Mouse (Mus musculus): Measurements from ENCODE around the gene Hnrnpul1. TPM values are rescaled to one million over a fixed set of nuclear protein-coding genes. Genes with fewer than 3 reads are reported as not detected.
A peak's percentile ranks its signal among the peaks of the same experiment; 100 is the strongest.

Gene Hnrnpul1
- polyA plus RNA-seq, 1 experiment from 2014 or later = 83.8 TPM

DNA sequence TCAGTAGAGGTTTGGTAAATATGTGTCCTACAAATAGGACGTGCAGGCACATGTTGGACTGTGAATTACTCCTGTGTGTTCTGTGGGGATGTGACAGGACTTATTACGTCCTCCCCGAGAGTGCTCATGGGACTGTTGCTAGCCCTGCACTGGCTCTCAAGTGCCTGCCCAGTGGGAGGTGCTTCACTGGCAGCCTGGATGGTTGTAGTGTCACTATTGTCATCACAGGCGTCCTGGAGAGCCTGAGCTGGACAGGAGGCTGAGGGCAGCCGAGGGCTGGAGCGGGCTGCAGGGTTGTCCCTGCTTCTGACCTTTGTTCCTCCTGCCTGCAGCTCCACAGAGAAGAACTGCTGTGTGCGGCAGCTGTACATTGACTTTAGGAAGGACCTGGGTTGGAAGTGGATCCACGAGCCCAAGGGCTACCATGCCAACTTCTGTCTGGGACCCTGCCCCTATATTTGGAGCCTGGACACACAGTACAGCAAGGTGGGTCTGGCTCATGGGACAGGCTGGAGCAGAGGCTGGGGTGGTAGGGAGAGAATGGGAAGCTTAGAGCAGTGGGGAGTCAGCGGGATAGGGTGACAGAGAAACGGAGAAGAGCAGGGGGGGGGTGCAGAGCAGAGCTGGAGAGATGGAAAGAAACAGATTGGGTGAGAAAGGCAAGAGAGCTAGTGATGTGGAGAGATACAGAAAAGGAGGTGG is 50.6 kb downstream of the Hnrnpul1 start:
- ATAC-seq (replicated peaks; ENCODE audit: low FRiP score) (peak; percentile 45; the same call in 1 of the 2 replicates), DNase-seq (ENCODE audit: low spot score) (no peak)
- WGBS = 17% methylated on average over 10 of the region's 10 CpGs
- no peak overlapping the region for H3K27ac ChIP-seq (ENCODE audit: low read depth, low read length)
- peaks cover 3% of the 10 kb centered on the region; the same call in 1 of the 2 replicates for H3K9me3 ChIP-seq (ENCODE audit: control insufficient read depth, low read length)
- H3K4me1 ChIP-seq (replicated peaks; ENCODE audit: control insufficient read depth, insufficient read depth, low read length) = no peaks in the 10 kb centered on the region
- H3K4me3 ChIP-seq (ENCODE audit: low read depth, low read length) = no peak overlapping the region
- no peaks in the 10 kb centered on the region; the same call in 1 of the 2 replicates for H3K27me3 ChIP-seq (ENCODE audit: control insufficient read depth, insufficient read depth, low read length)
- H3K9ac ChIP-seq (ENCODE audit: low read length) = no peak overlapping the region
- no peaks in the 10 kb centered on the region for H3K36me3 ChIP-seq (ENCODE audit: control insufficient read depth, insufficient read depth, low read length)
- no peak overlapping the region for H3K4me2 ChIP-seq (ENCODE audit: low read depth, low read length, severe bottlenecking)

DNA sequence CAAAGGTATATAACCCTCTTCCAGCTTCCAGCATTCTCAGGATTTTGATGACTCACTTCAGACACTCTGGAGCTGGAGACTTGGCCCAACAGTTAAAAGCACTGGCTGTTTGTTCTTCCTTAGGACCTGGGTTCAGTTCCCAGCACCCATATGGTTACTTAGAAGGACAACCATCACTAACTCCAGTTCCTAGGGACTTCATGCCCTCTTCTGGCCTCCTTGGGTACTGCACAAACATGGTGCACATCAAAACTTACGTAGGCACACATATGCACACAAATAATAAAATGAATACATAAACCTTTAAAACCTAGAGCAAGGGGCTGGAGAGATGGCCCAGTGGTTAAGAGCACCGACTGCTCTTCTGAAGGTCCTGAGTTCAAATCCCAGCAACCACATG is 52.2 kb downstream of the Hnrnpul1 start:
- no peaks in the 10 kb centered on the region for H3K36me3 ChIP-seq (ENCODE audit: control insufficient read depth, insufficient read depth, low read length)
- ATAC-seq (replicated peaks; ENCODE audit: low FRiP score) = no peak

DNA sequence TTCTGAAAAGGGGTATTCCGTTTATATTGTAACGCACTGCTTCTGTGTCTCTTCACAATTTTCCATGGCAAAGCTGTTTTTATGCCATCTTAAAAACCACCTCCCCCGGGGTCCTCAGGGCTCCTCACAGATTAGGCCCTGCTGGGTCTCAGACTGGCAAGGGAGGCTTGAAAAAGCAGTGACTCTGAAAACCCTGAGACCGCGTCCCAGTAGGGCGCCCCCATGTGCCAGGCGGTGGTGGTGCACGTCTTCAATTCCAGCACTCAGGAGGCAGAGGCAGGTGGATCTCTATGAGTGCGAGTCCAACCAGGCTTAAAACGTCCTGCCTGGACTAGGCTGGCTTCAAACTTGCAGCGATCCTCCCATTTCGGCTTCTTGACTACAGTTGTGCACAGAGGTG is 53.8 kb downstream of the Hnrnpul1 start:
- WGBS = 78% methylated on average over 12 of the region's 12 CpGs
- no peak overlapping the region for H3K9ac ChIP-seq (ENCODE audit: low read length)
- peaks cover 3% of the 10 kb centered on the region; the same call in 1 of the 2 replicates for H3K9me3 ChIP-seq (ENCODE audit: control insufficient read depth, low read length)
- no peak overlapping the region for H3K27ac ChIP-seq (ENCODE audit: low read depth, low read length)
- H3K36me3 ChIP-seq (ENCODE audit: control insufficient read depth, insufficient read depth, low read length) = no peaks in the 10 kb centered on the region
- DNase-seq (ENCODE audit: low spot score) (no peak), ATAC-seq (replicated peaks; ENCODE audit: low FRiP score) (no peak)
- H3K4me3 ChIP-seq (ENCODE audit: low read depth, low read length) = no peak overlapping the region
- no peaks in the 10 kb centered on the region for H3K4me1 ChIP-seq (replicated peaks; ENCODE audit: control insufficient read depth, insufficient read depth, low read length)
- H3K27me3 ChIP-seq (ENCODE audit: control insufficient read depth, insufficient read depth, low read length) = no peaks in the 10 kb centered on the region; the same call in 1 of the 2 replicates
- H3K4me2 ChIP-seq (ENCODE audit: low read depth, low read length, severe bottlenecking) = no peak overlapping the region

More for the DNA sequence above, 52.2 kb downstream of the Hnrnpul1 start:
- Histone ChIP-seq H3K4me2 (ENCODE audit: low read depth, low read length, severe bottlenecking) (no peak overlapping the region), H3K4me1 (replicated peaks; ENCODE audit: control insufficient read depth, insufficient read depth, low read length) (no peaks in the 10 kb centered on the region), H3K4me3 (ENCODE audit: low read depth, low read length) (no peak overlapping the region), H3K27me3 (ENCODE audit: control insufficient read depth, insufficient read depth, low read length) (no peaks in the 10 kb centered on the region; the same call in 1 of the 2 replicates), H3K9me3 (ENCODE audit: control insufficient read depth, low read length) (peaks cover 3% of the 10 kb centered on the region; the same call in 1 of the 2 replicates), H3K27ac (ENCODE audit: low read depth, low read length) (no peak overlapping the region), H3K9ac (ENCODE audit: low read length) (no peak overlapping the region)
- no peak for DNase-seq (ENCODE audit: low spot score)
- 91% methylated on average over 2 of the region's 2 CpGs for WGBS

DNA sequence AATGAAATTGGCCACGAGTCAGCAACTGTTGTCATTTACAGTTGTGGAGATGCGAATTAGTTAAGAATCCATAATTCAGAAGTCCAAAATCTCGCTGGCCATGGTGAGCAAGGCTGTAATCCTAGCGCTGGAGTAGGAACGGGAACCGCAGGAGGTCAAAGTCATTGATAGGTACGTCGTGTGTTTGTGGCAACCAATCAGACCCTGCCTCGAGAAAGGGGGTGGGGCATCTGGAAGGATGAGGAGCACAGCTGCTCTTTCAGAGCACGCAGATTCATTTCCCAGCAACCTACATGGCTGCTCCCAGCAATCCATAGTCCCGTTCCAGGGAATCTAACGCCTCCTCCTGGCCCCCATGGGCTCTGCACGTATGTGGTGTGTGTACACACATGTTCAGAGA is 54.7 kb downstream of the Hnrnpul1 start:
- Histone ChIP-seq H3K4me2 (ENCODE audit: low read depth, low read length, severe bottlenecking) (no peak overlapping the region), H3K9me3 (ENCODE audit: control insufficient read depth, low read length) (peaks cover 3% of the 10 kb centered on the region; the same call in 1 of the 2 replicates), H3K4me1 (replicated peaks; ENCODE audit: control insufficient read depth, insufficient read depth, low read length) (no peaks in the 10 kb centered on the region), H3K27me3 (ENCODE audit: control insufficient read depth, insufficient read depth, low read length) (no peaks in the 10 kb centered on the region; the same call in 1 of the 2 replicates), H3K9ac (ENCODE audit: low read length) (no peak overlapping the region), H3K36me3 (ENCODE audit: control insufficient read depth, insufficient read depth, low read length) (no peaks in the 10 kb centered on the region), H3K27ac (ENCODE audit: low read depth, low read length) (no peak overlapping the region), H3K4me3 (ENCODE audit: low read depth, low read length) (no peak overlapping the region)
- 58% methylated on average over 13 of the region's 13 CpGs for WGBS
- no peak for DNase-seq (ENCODE audit: low spot score)
- no peak for ATAC-seq (replicated peaks; ENCODE audit: low FRiP score)

DNA sequence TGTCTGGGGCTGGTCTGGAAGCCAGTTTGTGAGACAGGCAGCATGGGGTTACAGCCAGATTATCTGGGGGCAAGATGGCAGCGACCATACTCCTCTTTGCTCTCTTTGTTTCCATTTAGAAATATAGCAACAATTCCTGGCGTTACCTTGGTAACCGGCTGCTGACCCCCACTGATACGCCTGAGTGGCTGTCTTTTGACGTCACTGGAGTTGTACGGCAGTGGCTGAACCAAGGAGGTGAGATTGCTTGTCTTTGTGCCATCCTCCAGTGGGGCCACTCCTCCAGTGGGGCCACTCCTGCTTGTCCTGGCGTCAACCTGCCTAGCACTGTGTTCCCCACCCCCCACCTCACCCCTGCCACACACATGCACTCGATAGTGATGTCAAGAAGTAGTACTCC is 60.5 kb downstream of the Hnrnpul1 start:
- Histone ChIP-seq H3K4me3 (ENCODE audit: low read depth, low read length) (no peak overlapping the region), H3K27me3 (ENCODE audit: control insufficient read depth, insufficient read depth, low read length) (peaks cover 16% of the 10 kb centered on the region), H3K36me3 (ENCODE audit: control insufficient read depth, insufficient read depth, low read length) (no peaks in the 10 kb centered on the region), H3K27ac (ENCODE audit: low read depth, low read length) (no peak overlapping the region), H3K4me2 (ENCODE audit: low read depth, low read length, severe bottlenecking) (no peak overlapping the region), H3K4me1 (replicated peaks; ENCODE audit: control insufficient read depth, insufficient read depth, low read length) (peaks cover 2% of the 10 kb centered on the region; the same call in 1 of the 2 replicates), H3K9ac (ENCODE audit: low read length) (no peak overlapping the region), H3K9me3 (ENCODE audit: control insufficient read depth, low read length) (no peaks in the 10 kb centered on the region)
- DNase-seq (ENCODE audit: low spot score) (no peak), ATAC-seq (replicated peaks; ENCODE audit: low FRiP score) (no peak)
- 53% methylated on average over 8 of the region's 8 CpGs for WGBS

DNA sequence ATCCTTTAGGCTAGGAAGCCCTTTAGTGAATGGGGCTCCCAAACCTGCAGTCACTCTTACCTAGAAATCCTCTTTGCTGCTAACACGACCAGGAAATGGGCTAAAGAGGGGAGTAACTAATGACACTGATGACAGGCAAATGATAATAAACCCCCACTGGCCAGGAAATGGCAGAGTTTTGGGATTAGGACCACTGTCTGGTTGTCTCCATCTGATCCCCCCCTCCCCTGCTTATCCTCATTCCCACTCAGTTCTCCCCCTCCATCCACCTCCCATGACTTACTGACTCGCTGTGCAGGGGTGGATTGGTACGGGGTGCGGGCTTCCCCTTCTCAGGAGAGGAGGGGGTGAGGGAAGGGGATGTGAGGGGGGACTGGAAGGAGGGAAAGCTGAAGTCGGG is 64.5 kb downstream of the Hnrnpul1 start:
- peaks cover 20% of the 10 kb centered on the region for H3K4me1 ChIP-seq (replicated peaks; ENCODE audit: control insufficient read depth, insufficient read depth, low read length)
- ATAC-seq (replicated peaks; ENCODE audit: low FRiP score) (no peak), DNase-seq (ENCODE audit: low spot score) (no peak)
- H3K9me3 ChIP-seq (ENCODE audit: control insufficient read depth, low read length) = no peaks in the 10 kb centered on the region
- H3K27ac ChIP-seq (ENCODE audit: low read depth, low read length) = no peak overlapping the region
- peaks cover 50% of the 10 kb centered on the region for H3K27me3 ChIP-seq (ENCODE audit: control insufficient read depth, insufficient read depth, low read length)
- H3K9ac ChIP-seq (ENCODE audit: low read length) = no peak overlapping the region
- H3K4me2 ChIP-seq (ENCODE audit: low read depth, low read length, severe bottlenecking) = no peak overlapping the region
- H3K4me3 ChIP-seq (ENCODE audit: low read depth, low read length) = no peak overlapping the region
- 29% methylated on average over 5 of the region's 5 CpGs for WGBS
- H3K36me3 ChIP-seq (ENCODE audit: control insufficient read depth, insufficient read depth, low read length) = no peaks in the 10 kb centered on the region

DNA sequence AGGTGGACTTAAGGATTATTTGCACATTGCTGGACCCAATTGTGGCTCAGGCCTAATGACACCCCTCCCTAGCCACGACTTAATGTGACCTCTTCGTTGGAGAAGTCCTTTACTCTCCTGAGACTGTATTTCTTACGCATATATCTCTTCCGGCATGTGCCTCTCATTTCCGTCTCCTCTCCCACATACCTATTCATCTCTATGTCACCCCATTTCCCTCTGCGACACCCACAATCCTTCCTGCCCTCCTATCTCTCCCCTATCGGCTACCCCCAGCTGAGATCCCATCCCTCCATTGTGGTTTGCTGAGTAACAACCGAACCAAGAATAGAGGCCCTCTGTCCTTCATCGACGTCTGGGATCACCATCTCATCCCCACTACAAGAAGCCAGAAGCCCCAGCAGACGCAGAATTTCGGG is 64.9 kb downstream of the Hnrnpul1 start:
- peaks cover 20% of the 10 kb centered on the region for H3K4me1 ChIP-seq (replicated peaks; ENCODE audit: control insufficient read depth, insufficient read depth, low read length)
- H3K36me3 ChIP-seq (ENCODE audit: control insufficient read depth, insufficient read depth, low read length) = no peaks in the 10 kb centered on the region
- WGBS = 15% methylated on average over 12 of the region's 12 CpGs
- H3K4me2 ChIP-seq (ENCODE audit: low read depth, low read length, severe bottlenecking) = peak overlapping the region; percentile 78
- no peak overlapping the region for H3K9ac ChIP-seq (ENCODE audit: low read length)
- H3K27ac ChIP-seq (ENCODE audit: low read depth, low read length) = no peak overlapping the region
- DNase-seq (ENCODE audit: low spot score) (no peak), ATAC-seq (replicated peaks; ENCODE audit: low FRiP score) (no peak)
- H3K4me3 ChIP-seq (ENCODE audit: low read depth, low read length) = peak overlapping the region; percentile 45
- no peaks in the 10 kb centered on the region for H3K9me3 ChIP-seq (ENCODE audit: control insufficient read depth, low read length)
- peaks cover 50% of the 10 kb centered on the region for H3K27me3 ChIP-seq (ENCODE audit: control insufficient read depth, insufficient read depth, low read length)

DNA sequence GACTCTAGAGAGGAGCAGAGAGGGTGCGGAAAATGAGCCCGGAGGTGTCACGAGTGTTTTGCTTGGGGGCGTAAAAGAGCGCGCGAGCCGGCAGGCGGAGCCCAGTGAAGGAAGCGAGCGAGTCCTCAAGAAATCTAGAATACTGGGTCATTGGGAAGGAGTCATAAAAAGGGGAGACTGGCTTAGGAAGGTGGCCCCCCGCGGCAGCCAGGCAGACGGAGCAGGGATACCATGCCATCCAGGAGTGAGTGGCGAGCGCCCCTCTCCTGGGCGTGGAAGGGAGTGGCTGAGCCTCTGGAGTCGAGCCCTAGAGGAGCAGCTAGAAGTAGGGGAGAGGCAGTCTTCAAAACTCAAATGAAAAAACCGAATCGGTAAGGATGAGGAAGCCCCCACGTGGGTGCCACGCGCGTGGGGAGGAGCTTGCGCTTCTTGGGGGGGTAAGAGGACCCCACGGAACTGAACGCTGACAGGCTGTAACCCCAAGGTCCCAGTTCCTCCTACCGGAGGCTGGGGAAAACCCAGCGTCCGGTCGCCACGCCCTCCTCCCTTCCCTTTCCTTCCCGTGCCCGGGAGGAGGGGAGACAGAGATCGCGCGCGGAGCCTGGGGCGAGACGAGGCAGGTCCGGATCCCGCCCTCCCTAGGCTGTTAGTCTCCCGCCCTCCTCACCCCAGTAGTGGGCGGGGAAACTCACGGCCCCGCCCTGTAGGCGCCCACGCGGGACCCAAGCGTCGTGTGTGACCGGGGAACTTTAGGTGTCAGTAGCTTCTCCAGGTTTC is 65.6 kb downstream of the Hnrnpul1 start:
- peak; percentile 71 for DNase-seq (ENCODE audit: low spot score)
- peak; percentile 35; the same call in 1 of the 2 replicates for ATAC-seq (replicated peaks; ENCODE audit: low FRiP score)
- no peaks in the 10 kb centered on the region for H3K36me3 ChIP-seq (ENCODE audit: control insufficient read depth, insufficient read depth, low read length)
- peaks cover 50% of the 10 kb centered on the region for H3K27me3 ChIP-seq (ENCODE audit: control insufficient read depth, insufficient read depth, low read length)
- WGBS = 2% methylated on average over 49 of the region's 52 CpGs
- peak overlapping the region; percentile 29 for H3K9ac ChIP-seq (ENCODE audit: low read length)
- peak overlapping the region; percentile 45 for H3K4me3 ChIP-seq (ENCODE audit: low read depth, low read length)
- H3K27ac ChIP-seq (ENCODE audit: low read depth, low read length) = no peak overlapping the region
- peaks cover 20% of the 10 kb centered on the region for H3K4me1 ChIP-seq (replicated peaks; ENCODE audit: control insufficient read depth, insufficient read depth, low read length)
- H3K9me3 ChIP-seq (ENCODE audit: control insufficient read depth, low read length) = no peaks in the 10 kb centered on the region
- peak overlapping the region; percentile 78 for H3K4me2 ChIP-seq (ENCODE audit: low read depth, low read length, severe bottlenecking)

All from forebrain, embryonic 11.5 days (tissue).